Mouse (Mus musculus): Measurements from ENCODE around the gene Mreg. TPM values are rescaled to one million over a fixed set of nuclear protein-coding genes. Genes with fewer than 3 reads are reported as not detected.

Mreg gene
- polyA plus RNA-seq, 1 experiment: not detected

DNA sequence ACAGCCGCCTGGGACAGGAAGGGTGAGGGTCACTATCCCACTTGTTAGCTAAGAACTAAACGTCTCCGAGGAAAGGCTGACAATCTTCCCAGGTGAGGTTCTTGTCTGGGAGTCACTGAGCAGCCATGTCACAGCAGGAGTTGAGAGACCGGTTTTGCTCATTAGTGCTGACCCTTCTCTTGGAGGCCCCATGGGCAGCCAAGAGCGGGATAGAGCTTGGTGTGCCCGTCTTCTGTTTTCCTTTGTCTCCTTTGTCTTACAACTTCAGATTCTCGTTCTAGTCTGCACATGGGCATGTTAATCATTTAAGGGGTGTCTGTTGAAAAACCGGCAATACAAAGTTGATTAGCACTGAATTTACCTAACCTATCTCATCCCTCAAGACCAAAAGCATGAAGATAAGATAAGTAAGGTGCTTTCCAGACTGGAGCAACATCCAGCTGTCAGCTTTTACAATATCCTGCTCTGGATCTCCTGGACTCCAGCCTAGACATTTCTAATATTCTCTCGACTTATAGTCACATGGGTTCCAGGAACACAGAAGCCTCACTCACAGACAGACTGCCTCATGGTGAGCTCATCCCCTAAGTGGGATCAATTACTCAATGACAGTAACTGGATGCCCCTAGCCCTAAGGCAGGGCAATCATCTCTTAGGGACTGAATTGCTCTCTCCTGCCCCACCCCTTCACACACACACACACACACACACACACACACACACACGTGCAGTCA is 15.3 kb downstream of the Mreg start:
- Histone ChIP-seq H3K27ac (ENCODE audit: insufficient read depth, low read depth, low read length) (peak overlapping the region; percentile 5), H3K4me1 (ENCODE audit: control insufficient read depth, insufficient read depth, low read length) (peaks cover 33% of the 10 kb centered on the region), H3K4me3 (ENCODE audit: insufficient read depth, low read length) (no peak overlapping the region)
- TF ChIP-seq POLR2A (IDR thresholded peaks at IDR 0.05; ENCODE audit: borderline replicate concordance, low read depth, low read length) (no peak), CTCF (IDR thresholded peaks at IDR 0.05; ENCODE audit: low read depth, low read length) (no peak)

DNA sequence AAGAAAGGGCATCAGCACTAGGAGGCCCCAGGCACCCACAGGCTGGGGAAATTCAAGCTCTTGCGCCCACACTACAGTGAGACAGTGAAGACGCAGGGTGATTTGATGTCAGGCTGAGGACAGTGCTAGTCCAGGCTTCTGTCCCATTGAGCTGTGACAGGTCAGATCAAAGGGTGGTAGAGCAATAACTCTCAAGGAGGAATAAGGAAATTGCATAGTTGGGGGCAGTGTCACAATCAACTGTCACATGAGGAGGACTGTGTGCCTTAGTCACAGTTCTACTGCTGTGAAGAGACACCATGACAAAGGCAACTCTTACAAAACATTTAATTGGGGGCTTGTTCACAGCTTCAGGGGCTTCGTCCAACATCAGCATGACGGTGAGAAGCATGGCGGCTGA is 16.0 kb downstream of the Mreg start:
- Histone ChIP-seq H3K27ac (ENCODE audit: insufficient read depth, low read depth, low read length) (peak overlapping the region; percentile 5), H3K4me1 (ENCODE audit: control insufficient read depth, insufficient read depth, low read length) (peaks cover 33% of the 10 kb centered on the region), H3K4me3 (ENCODE audit: insufficient read depth, low read length) (no peak overlapping the region)
- TF ChIP-seq POLR2A (IDR thresholded peaks at IDR 0.05; ENCODE audit: borderline replicate concordance, low read depth, low read length) (no peak), CTCF (IDR thresholded peaks at IDR 0.05; ENCODE audit: low read depth, low read length) (no peak)

DNA sequence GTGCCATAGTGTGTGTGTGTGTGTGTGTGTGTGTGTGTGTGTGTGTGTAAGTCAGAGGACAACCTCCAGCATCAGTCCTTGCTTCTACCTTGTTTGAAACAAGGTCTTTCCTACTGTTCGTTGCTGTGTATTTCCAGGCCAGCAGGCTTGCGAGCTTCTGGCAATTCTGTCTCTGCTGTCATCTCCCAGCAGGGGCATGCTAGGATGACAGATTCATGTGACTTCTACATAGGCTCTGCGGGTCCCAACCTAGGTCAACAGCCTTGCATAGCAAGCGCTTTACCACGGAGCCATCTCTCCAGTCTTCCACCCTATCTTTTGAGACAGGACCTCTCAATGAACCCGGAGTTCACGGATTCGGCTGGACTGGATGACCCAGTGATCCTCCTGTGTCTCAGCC is 20.7 kb downstream of the Mreg start:
- no peak overlapping the region for H3K4me3 ChIP-seq (ENCODE audit: insufficient read depth, low read length)
- no peak overlapping the region for H3K27ac ChIP-seq (ENCODE audit: insufficient read depth, low read depth, low read length)
- H3K4me1 ChIP-seq (ENCODE audit: control insufficient read depth, insufficient read depth, low read length): peaks cover 12% of the 10 kb centered on the region
- TF ChIP-seq POLR2A (IDR thresholded peaks at IDR 0.05; ENCODE audit: borderline replicate concordance, low read depth, low read length): no peak
- no peak for TF ChIP-seq CTCF (IDR thresholded peaks at IDR 0.05; ENCODE audit: low read depth, low read length)

DNA sequence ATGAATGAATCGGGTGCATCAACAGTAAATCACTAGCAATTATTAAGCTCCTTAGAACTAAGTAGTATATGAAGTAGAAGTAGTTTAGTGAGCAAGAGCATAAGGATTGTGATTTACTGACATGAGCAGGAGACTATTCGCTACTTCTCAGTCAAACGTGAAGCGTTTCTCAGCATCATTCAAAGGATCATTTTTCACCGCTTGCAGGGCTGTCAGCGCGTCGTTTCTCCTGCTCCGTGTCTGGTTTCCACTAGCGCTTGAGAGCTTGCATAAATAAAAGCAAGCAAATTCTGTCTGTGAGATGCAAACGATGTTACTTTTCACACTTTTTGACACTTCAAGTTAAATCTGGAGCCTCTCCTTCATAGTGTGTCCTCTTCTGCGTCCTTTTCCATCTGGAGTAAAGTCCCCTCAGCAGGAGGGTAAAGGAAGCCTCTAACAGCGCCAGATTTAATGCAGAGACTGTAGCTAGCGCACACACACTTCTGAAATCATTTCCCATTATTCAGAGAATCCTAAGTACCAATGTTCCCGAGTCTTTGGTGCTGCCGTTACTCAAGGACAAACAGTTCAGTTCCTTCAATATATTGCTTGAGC is 23.9 kb downstream of the Mreg start:
- no peak overlapping the region for H3K27ac ChIP-seq (ENCODE audit: insufficient read depth, low read depth, low read length)
- no peak overlapping the region for H3K4me3 ChIP-seq (ENCODE audit: insufficient read depth, low read length)
- H3K4me1 ChIP-seq (ENCODE audit: control insufficient read depth, insufficient read depth, low read length): no peaks in the 10 kb centered on the region
- TF ChIP-seq CTCF (IDR thresholded peaks at IDR 0.05; ENCODE audit: low read depth, low read length): no peak
- no peak for TF ChIP-seq POLR2A (IDR thresholded peaks at IDR 0.05; ENCODE audit: borderline replicate concordance, low read depth, low read length)

DNA sequence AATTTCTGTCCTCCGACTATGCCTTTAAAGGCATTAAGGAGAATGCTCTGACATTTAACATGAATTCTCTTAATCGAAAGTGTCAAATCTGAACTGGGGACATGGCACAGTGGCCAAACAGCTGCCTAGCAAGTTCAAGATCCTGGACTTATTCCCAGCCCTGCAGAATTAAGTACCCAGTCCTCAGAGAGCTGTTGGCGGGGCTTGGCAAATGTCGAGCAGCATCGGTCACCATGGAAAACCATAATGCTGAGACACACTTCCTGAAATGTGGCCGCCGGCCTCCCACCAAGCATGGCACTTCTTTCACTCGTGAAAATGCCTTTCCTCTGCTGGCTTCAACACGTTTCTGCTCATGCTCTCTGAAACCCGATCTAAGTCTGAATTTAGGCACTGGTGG is 24.6 kb downstream of the Mreg start:
- Histone ChIP-seq H3K4me3 (ENCODE audit: insufficient read depth, low read length) (no peak overlapping the region), H3K4me1 (ENCODE audit: control insufficient read depth, insufficient read depth, low read length) (no peaks in the 10 kb centered on the region), H3K27ac (ENCODE audit: insufficient read depth, low read depth, low read length) (no peak overlapping the region)
- TF ChIP-seq CTCF (IDR thresholded peaks at IDR 0.05; ENCODE audit: low read depth, low read length): no peak
- TF ChIP-seq POLR2A (IDR thresholded peaks at IDR 0.05; ENCODE audit: borderline replicate concordance, low read depth, low read length): no peak

DNA sequence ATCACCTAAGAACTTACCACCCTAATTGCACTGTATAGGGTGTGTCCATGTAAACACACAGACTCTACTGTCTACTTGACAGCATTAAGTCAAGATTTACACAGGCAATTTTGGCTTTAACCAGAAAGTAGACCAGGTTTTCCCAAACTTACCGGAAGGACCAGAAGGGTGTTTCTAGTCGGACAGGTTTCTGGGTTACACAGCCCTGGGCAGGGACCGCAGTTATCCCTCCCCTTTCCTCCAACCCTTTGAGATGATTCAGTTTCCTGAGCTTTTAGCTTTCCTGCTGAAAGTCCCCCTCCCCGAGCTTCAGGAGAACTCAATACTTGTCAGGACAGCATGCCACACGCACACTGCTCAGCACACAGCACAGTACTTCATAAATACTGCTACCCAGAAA is 26.0 kb downstream of the Mreg start:
- no peak for TF ChIP-seq POLR2A (IDR thresholded peaks at IDR 0.05; ENCODE audit: borderline replicate concordance, low read depth, low read length)
- TF ChIP-seq CTCF (IDR thresholded peaks at IDR 0.05; ENCODE audit: low read depth, low read length): no peak
- H3K27ac ChIP-seq (ENCODE audit: insufficient read depth, low read depth, low read length): no peak overlapping the region
- no peak overlapping the region for H3K4me3 ChIP-seq (ENCODE audit: insufficient read depth, low read length)
- no peaks in the 10 kb centered on the region for H3K4me1 ChIP-seq (ENCODE audit: control insufficient read depth, insufficient read depth, low read length)

DNA sequence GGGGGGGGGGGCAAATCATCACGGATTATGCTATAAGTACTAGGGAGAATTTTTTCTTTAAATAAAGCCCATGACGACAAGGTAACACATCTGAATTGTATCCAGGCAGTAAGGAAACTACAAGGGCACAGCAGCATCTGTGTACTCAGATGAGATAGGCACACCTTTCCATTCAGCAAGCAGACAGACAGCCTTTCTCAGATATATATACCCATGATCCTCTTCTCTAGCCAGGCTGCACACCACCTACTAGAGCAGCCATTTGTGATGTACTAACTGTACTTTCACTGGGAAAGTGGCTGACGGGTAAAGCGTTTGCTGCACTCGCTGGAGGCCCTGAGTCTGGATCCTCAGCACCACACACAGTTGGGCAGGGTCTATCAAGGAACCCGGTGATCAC is 28.6 kb downstream of the Mreg start:
- TF ChIP-seq CTCF (IDR thresholded peaks at IDR 0.05; ENCODE audit: low read depth, low read length) (no peak), POLR2A (IDR thresholded peaks at IDR 0.05; ENCODE audit: borderline replicate concordance, low read depth, low read length) (no peak)
- no peak overlapping the region for H3K27ac ChIP-seq (ENCODE audit: insufficient read depth, low read depth, low read length)
- H3K4me1 ChIP-seq (ENCODE audit: control insufficient read depth, insufficient read depth, low read length): no peaks in the 10 kb centered on the region
- H3K4me3 ChIP-seq (ENCODE audit: insufficient read depth, low read length): no peak overlapping the region

DNA sequence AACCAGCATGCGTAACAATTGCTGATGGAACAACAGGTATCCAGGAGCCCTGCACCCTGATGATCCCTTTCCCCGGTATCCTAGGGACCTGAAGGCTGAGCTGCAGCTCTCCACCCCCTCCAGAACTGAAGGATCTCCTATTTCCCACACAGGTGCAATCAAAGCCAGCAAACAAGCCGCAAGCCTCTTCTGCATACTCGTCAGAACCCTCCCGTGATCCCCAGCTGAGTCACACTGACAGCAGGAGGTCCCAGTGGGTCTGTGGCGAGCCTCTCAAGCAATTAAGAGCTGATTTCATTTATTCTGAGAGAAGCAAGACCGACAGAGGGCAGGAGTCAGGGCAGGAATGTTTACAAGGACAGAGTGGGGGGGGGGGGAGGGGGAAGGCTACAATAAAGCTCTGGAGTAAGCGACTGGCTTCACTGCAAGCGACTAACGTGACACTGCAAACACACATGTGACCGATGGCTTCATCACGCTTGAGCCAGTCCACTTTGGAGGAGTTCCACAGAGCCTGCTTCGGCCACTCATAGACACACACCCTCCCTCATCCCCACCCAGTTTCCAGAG is 29.1 kb downstream of the Mreg start:
- no peaks in the 10 kb centered on the region for H3K4me1 ChIP-seq (ENCODE audit: control insufficient read depth, insufficient read depth, low read length)
- no peak overlapping the region for H3K4me3 ChIP-seq (ENCODE audit: insufficient read depth, low read length)
- no peak overlapping the region for H3K27ac ChIP-seq (ENCODE audit: insufficient read depth, low read depth, low read length)
- TF ChIP-seq POLR2A (IDR thresholded peaks at IDR 0.05; ENCODE audit: borderline replicate concordance, low read depth, low read length) (no peak), CTCF (IDR thresholded peaks at IDR 0.05; ENCODE audit: low read depth, low read length) (no peak)

DNA sequence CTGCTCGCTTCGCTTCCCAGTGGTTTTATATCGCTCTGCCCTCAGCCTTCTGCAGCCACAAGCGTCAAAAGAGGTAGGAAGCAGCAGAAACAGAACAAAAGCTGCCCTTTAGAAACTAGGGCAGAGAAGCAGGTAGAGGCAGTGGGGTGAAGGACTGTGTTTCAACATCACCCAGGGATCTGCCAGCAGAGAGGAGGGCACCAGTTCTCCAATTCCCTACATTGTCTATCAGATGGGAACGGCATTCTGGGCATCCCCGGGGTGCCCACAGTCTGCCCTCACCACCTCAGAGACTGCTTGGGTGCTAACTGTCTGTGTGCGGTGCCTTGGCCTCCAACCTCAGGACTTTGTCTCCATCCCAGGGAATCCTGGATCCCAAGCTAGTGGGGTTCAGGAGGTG is 32.2 kb downstream of the Mreg start:
- Histone ChIP-seq H3K4me3 (ENCODE audit: insufficient read depth, low read length) (no peak overlapping the region), H3K27ac (ENCODE audit: insufficient read depth, low read depth, low read length) (no peak overlapping the region), H3K4me1 (ENCODE audit: control insufficient read depth, insufficient read depth, low read length) (no peaks in the 10 kb centered on the region)
- TF ChIP-seq CTCF (IDR thresholded peaks at IDR 0.05; ENCODE audit: low read depth, low read length) (no peak), POLR2A (IDR thresholded peaks at IDR 0.05; ENCODE audit: borderline replicate concordance, low read depth, low read length) (no peak)

DNA sequence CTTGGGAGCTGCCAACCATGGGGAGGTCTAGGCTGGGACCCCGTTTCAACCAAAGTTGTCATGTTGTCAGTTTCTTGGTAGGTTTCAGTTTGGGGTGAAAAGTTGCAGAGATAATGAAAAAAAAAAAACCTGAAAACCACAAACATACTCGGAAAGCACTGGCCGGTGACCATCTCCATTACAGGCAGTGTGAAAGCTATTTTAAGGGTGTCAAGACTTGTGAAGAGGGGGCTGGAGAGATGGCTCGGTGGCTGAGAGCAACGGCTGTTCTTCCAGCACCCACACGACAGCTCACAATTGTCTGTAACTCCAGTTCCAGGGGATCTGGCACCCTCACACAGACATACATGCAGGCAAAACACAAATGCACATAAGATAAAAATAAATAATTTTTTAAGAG is 35.9 kb downstream of the Mreg start:
- Histone ChIP-seq H3K4me1 (ENCODE audit: control insufficient read depth, insufficient read depth, low read length) (no peaks in the 10 kb centered on the region), H3K4me3 (ENCODE audit: insufficient read depth, low read length) (no peak overlapping the region), H3K27ac (ENCODE audit: insufficient read depth, low read depth, low read length) (no peak overlapping the region)
- TF ChIP-seq CTCF (IDR thresholded peaks at IDR 0.05; ENCODE audit: low read depth, low read length) (no peak), POLR2A (IDR thresholded peaks at IDR 0.05; ENCODE audit: borderline replicate concordance, low read depth, low read length) (no peak)
